Mouse (Mus musculus) mesoderm, embryonic 11.5 days (tissue): ENCODE results near the gene Asic2.

Source experiments
- DNase-seq: peaks from one replicate; pipeline ENCODE4 v3.0.0-alpha.2; 2012; ENCODE audit warnings: low read depth, low spot score

Gene Asic2

DNA sequence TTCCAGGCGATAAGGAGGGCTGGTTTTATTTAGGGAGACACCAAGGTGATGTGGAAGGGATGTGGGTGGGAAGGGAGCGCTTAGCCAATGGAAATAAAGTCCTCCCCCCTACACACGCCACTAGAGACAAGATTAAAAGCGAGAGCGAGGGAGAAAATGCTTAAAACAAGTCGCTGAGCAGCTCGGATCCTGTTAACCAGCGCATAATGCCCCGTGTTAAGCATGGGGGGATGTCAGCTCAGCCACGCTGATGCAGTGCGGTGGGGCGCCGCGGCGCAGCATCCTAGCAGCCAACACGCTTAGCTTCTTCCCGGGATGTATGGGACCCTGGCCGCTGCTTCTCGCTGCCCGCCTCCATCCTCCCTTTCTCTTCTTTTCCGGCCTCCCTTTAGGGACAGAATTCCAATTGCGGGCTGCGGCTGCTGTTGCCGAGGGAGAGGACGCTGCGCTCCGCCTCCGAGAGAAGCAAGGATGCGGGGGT is at the start of gene Asic2:
Gene Asic2, minus strand, starts transcription at position 57 of the 481 bp plus-strand sequence.
- DNase-seq, result peak; percentile 31

DNA sequence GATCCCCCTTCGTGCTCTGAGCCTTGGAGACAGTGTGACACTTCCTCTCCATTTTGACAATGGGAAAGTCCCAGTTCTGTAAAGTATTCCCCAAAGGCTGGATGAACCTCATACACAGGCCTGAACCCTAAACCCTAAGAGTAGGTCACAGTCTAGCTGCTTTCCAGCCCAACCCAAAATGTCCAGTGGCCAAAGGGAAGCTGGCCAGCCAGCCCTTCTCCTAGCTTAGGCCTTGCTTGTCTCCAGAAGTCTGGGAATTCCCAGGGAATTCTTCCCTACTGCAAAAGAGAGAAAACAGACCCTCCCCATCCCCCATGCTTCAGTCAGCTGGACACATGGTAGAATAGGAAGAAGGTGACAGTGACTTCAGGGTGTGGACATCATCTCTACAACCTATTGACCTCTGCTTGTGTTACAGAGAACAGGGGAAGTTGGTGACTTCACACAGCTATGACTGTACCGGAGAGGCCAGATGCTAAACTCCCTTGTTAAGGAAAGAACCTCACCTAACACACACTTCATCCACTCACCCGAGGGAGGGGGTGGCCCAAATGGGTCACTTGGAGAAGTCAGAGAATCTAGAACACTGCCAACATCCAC is 48.0 kb upstream of the Asic2 start:
- DNase-seq, result no peak

DNA sequence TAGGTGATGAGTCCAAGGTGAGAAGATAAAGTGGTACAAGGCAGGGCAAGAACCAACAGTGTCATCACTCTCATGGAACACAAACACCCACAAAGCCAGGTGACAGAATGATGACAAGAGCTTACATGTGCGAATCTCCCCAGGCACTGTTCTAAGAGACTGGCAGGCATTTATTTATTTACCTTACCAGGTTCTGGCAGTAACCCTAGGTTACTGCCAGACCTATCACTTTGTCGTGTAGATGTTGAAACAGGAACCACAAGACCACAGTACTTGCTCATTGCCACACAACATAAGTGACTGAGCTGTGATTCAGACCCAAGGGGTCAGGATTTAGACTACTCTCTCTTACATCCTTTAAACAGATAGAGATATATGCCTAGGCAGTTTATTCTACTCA is 46.8 kb upstream of the Asic2 start:
- DNase-seq, result no peak

DNA sequence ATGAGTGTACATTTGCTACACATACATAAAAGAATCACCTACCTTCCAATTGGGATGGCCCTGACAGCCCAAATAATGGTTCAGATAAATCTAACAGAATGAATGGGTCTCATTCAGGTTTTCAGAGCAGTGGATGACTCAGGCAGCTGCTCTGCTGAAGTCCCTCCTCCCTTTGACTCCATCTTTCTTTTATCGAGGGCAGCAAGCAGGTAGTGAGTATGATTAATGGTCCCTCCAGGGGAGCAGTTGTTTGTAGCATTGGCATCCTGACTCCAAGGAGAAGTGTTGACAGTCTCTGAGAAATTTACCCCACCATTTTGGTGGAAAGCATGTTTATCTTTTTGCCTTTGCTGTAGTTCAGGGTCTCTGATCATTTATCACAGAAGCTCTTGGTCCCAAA is 45.5 kb upstream of the Asic2 start:
- no peak for DNase-seq

DNA sequence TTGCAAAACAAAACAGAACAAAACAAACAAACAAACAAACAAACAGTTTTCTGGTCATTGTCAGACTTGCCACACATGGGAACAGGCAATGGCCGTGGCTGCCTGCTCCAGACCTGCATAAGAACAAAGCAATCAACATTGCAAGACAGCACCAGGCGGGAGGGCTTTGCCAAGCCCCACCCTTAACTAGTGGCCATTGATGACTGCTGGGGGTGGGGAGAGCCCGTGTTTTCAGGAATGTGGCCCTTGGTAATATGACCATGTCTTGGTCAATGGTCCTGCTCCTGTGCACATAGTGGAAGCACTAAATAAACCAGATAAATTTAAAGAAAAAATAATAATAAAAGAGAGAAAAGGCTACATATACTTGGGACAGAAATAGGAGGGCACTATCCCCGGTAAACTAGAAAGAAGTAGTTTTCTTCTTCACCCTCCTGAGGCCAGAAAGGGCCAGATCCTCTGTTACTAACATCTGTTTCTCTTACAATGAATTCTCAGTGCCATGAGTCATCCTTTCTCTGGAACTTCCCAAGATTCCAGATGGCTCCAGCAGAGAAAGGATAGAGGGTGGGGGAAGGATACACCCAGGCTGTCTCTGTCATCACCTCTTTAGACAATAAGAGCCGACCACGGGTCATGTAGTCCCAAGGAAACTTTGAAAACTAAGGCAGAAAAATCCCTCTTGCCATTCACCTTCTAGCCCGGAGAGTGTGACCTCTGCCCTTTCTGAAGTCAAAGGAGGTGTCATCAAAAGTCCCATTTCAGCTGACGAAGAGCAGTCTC is 43.3 kb upstream of the Asic2 start:
- DNase-seq, result no peak

DNA sequence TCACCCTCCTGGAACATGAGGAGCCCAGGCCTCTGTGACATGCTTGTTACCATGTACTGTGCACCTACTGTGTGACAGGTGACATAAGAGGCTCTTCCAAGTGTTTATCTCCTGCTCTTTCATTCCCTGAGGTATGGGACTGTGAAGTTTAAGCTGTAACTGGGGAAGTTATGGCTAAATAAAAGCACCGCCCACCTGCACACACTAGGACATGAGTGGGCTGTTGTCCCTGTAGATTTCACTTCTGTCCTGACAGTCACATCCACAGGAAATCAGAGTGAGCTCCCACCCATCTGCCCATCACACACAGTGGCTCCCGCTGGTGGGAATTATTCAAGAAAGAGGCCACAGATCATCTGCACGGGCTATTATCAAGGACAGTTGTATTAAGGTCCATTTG is 41.9 kb upstream of the Asic2 start:
- DNase-seq, result no peak

DNA sequence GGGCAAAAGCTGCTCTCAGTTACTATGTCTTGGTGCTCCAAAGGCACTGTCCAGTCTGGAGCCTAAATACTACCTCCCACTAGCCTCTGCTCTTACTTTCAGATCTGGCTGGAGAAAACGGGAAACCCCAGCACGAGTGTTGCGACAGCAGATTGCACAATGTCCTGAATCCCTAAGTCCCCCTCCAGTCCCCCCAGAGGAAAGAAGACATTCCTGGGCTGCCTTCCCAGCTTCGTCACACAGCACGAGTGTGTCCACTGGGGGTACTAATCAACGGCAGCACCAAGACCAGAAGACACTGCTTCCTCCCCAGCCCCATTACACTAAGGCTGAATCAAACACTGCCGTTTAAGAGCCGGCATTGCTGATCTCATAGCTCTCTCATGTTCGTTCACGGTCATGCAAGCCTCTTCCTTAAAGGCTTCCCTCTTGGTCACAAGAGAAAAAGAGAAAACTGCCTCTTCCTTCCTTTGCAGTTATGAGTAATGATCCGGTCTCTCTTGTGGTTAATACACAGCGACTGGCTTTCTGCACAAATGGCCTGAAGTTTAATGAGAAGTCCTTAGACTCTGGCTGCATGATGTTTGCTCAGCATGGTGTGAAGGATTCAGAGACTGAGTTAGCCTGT is 38.7 kb upstream of the Asic2 start:
- no peak for DNase-seq

DNA sequence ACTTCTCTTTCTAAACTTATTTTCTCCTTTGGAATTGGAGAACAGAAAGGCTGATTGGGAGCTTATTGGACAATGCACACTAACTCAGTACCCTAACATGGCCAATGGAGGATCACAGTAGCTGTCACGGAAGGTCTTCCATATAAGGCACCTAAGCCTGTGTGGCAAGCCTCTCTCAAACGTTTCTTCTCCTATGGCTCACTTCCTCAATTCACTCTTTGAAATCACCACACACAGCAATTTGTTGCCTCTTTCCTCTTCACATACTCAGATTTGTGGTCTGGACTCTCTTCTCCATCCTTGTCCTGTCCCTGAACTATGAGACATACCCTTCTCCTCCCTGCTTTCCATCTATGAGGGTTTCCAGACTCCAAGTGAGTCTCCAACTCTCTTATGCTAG is 36.6 kb upstream of the Asic2 start:
- no peak for DNase-seq

DNA sequence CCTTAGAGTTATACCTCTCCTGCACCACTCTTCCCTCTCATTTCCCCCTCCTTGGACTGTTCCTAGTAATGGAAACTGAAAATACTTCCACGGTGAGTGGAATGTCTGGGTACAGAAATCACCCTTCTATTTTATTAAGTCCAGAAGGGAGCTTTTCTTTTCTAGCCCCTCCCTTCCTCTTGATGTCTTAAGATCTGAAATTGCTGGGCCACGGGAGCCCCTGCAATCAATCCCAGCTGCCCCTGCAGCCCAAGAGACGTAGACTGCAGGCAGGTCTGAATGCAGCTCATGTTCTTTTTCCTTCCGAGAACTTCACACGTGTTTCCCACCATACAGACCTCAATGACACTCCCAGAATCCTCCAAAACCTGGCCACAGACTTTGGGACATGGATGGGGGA is 32.3 kb upstream of the Asic2 start:
- no peak for DNase-seq

DNA sequence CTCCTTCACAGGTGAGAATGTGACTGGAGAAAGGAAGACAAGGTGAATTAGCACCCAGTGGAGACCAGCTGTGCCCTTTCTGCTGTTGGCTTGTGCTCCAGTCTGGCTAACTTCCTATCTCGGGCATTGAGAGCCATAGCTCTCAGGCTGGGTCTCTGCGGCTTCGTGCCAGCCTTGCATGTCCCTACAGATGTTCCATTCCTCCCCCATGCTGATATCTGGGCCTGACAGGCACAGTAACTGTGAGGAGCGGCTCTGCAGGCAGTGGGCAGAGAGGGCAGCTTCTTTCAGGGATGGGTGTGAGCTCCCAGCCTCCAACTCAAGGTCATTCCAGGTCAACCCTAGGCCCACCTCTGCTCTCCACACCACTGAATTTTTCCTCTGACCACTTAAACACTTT is 31.2 kb upstream of the Asic2 start:
- DNase-seq, result no peak

DNA sequence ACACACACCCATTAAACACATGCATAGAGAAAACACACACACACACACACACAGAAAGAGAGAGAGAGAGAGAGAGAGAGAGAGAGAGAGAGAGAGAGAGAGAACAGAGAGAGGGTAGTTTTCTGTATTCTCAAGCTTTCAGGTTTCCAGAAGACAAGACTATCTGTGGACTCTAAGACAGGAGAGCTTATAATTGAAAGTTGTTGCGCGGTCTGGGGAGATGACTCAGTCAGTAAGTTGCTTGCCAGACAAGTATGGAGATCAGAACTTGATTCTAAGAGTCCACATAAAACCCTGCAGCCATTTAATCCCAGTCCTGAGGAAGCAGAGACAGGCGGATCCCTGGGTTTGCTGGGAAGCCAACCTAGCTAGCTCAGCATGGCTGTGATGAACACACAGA is 30.4 kb upstream of the Asic2 start:
- no peak for DNase-seq

DNA sequence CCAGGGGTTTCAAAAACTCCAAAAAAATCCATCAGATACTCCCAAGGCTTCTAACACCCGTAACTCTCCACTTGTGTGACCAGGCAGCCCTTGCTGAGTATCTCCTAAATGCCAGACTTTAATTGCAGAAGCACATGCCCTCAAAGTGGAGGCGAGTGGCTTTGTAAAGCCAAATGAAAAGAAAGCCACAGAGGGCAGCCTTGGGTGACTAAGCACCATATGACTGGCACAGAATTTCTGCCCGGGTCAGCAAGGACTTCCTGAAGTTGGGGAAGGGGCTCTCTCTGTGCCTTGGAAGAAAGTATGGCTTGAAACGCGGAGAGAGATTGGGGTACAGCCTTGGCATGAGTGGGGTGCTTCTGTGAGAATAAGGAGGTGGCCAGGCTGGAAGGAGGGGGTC is 28.8 kb upstream of the Asic2 start:
- DNase-seq, result no peak

DNA sequence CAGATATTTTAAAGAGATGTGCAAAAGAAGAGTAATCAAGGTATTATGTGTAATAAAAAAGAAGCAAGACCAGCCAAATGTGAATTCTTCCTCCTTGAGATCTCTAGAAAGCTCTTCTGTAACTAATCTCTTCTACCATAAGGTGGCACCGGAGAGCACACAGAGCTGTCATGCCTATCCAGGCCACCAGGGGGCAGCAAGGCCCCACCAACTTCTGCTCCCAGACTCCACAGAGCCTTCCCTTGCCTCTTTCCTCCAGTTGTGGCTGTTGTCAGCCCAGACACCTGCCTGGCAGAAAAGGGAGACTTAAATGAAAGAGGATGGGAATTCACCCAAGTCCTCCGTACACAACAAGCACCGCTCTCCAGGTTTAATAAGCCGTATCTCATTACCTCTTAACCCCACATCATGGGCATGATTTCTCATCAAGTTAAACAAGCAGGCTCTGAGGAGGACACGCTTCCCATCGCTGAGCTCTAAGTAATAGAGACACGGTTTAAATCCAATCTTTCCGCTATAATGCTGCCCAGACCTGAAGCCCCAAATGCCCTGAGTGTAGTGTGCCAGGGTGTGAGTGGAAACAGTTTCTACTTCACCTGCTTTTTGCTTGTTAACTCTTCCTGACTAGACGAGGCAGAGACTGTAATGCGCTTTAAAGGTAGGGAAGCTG is 28.1 kb upstream of the Asic2 start:
- DNase-seq, result peak; percentile 80

DNA sequence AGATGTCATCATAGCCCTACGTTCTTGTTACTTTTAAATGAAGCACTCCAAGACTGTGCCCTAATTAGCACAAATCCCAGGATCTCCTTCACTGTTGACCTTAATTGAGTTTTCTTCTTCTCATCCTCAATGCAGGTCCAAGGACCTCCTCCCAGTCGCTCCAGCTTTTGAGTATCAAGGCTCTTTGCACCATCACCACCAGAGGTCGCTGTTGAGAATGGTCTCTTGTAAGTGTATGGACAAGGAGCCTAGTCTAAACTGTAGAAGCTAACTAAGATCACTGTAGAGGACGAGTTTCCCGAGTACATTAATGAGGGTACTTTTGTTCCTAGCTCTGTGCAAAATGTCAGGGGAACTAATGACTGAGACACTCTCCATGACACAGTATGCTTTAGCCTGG is 14.9 kb upstream of the Asic2 start:
- peak; percentile 82 for DNase-seq

DNA sequence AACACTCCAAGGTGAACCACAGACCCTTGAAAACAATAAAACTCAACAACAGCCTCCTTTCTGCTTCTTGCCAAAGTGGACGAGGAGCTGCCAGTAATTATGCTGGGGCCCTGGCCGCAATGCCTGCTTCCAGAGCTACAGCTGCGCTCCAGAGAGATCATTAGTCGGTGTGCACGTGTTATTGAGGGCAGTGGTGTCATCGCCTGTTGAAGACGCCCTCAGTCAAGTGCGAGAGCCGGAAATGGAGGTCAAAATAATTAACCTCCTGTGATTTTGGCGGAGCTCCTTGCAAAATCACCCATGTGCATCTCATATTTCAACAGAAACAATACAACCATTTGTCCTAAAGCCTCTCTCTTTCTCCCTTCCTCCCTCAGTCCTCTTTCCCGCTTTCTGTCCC is 13.9 kb upstream of the Asic2 start:
- DNase-seq, result peak; percentile 63

DNA sequence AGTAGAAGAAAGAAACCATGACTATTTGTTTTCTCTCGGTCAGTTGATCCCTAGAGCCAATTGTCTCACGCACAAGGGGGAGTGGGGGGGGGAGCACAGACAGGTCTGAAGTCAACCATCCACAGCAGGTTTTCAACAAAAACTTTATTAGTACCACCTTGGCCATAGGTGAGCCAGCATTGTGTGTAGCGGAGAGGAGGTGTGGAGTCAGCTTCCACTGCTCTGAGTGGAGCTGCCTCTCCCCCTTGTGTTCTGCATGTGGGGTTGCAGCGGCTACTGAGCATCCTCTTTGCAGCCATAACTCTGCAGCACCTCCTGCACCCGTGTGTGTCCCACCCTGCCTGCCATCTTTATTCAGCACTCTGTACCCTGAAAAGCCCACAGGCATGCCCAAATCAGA is 6.3 kb upstream of the Asic2 start:
- DNase-seq, result no peak

DNA sequence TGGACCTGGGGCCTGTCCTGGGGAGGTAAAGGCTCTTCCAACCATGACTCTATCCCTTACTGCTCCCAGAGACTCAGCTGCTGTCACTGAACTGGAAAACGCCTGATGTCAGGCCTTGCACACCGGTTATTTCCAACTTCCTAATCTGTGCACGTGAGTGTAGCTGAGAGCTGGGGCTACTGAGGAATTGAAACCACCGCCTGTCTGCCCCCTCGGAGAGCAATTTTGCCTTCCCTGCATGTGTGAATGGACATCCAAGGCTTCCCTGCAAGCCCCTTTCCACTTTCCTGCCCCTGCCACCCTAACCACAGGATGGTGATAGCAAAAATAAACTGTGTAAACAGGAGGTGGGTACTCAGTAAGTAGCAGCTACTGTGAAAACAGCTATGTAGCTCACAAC is 5.4 kb upstream of the Asic2 start:
- no peak for DNase-seq

DNA sequence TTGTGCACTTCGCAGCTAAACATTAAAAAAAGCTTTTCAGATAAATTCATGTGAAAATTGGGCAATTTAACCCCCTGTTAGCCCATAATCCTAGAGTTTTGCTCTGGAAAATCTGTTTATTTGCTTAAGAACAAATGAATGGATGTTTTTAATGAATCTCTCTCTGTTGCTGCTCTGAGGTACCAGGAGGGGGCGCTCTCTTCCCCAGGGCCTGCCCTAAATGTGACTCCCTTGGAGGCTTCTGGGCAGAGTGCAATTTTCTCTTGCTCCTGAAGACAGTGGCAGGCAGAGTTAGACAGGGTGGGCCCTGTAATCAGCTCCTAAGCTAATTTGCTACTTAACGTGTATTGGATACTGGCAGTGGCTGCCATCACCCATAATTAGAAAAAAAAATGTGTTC is 3.8 kb upstream of the Asic2 start:
- DNase-seq, result peak; percentile 24

DNA sequence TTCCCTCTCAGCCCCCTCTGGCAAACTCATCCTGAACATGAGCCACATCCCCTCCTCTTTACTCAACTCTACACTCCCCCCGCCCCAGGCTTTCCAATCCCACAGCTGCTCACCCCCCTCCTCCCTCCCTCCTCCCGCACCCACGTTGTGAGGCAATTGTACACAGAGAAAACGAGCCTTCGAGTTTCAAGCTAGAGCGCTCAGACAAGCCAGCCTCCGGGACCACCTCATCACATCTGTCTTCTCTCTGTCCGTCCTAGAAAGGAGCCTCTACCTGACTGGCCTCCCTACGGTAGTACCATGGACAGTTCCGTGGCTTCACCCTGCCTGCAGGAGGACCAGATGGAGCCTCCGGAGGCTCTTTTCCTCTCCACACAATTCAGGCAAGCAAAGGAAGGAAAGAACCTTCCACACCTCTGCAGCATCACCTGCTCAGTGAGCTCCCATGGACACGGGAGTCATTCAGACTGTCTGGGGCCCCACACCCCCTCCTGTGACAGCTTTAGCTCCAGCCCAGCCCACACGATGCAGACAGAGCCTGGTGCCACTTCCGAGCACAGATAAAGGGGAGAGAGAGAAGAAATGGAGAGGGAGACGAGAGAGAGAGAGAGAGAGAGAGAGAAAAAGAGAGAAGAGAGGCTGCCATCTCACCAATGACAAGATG is 1.5 kb downstream of the Asic2 start:
- peak; percentile 82 for DNase-seq

DNA sequence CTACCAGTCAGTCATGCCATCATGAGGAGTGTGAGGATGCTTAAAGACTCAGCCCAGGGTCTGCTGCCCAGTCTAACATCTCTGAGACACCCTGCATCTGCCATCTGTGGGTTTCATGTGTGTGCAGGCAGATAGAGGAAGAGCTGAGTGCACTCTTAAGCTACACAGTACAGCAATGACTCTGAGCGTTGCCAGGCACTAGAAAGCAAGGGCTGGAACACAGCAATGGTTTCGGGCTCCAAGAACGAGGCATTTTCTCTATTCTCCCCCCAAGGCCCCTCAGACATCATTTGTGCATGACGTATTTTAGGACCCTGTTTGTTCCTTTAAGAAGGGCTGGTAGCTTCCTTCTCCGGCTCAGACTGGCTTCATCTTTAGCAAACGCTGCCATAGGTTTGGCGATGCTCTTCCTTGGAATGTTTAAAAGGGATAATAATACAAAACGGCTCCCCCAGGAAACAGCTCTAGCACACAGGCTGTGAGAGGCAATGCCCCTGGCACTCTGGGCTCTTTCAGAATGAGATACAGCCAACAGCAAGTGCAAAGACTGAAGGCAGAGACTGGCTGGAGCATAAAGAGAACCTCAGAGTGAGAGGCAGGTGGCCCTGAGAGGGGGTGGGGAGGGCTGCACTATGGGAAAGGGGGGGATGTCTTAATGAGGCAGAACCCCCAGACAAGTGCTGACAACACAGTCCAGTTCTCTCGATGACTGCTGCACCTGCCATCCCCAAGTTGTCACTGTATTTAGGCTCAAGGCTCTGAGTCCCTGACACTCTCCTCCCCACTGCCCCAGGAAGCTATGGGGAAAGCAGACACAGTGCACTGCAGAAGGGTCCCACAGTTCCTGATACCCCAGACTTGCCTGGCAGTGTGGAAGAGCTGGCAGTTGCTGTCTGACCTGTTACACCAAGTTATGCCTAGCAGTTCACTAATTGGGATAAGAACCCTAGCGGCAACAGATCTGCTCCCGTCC is 2.3 kb downstream of the Asic2 start:
- no peak for DNase-seq

DNA sequence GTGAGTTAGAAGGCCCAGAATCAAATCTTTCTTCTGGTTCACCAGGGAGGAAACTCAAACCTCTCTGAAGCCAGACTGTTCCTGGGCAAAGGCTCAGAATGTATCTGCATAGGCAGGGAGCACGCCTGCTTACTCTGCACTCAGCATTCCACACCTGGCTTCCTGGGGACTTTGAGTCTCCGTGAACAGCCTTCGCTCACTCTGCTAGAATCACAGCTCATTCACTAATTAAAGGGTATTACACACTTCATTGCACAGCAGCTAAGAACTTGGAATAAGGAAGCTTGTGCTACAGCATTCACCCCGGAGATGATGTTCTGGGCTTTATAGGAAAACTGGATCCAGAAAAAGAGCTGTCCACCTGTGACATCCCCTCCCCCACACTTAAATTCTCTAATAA is 3.7 kb downstream of the Asic2 start:
- DNase-seq, result no peak
